Mouse (Mus musculus) CH12.LX (cell line): ENCODE results near the gene Gpd1l. TPM values are rescaled to one million over a fixed set of nuclear protein-coding genes. Genes with fewer than 3 reads are reported as not detected.
A peak's percentile ranks its signal among the peaks of the same experiment; 100 is the strongest.

ENCODE experiments used
- DNase-seq: peaks from one replicate; pipeline ENCODE4 v3.0.0-alpha.2; 2013; ENCODE audit errors: extremely low read depth
- H3K27ac ChIP-seq: 2 replicates; pipeline ENCODE4 v1.5.1; 2012; ENCODE audit warnings: low read depth, mild to moderate bottlenecking, control low read depth, moderate library complexity; ENCODE audit not compliant: insufficient read depth
- H3K27me3 ChIP-seq: replicated peaks from 2 replicates; pipeline ENCODE3; 2012; ENCODE audit warnings: inconsistent platforms
- H3K36me3 ChIP-seq, 2 experiments: replicated peaks in 1 of 2; 2 replicates each; pipeline versions ENCODE3 to v1.6.1; 2012; ENCODE audit warnings: inconsistent platforms in 1 of 2, low read length in 1 of 2, mild to moderate bottlenecking in 1 of 2, mixed read lengths in 1 of 2, moderate library complexity in 1 of 2; ENCODE audit not compliant: control insufficient read depth in 1 of 2, insufficient read depth in 1 of 2
- H3K4me1 ChIP-seq, 2 experiments: 2 replicates each; pipeline ENCODE4 v1.6.1; 2012; ENCODE audit warnings: inconsistent platforms in 1 of 2, moderate library complexity in 1 of 2; ENCODE audit not compliant: insufficient read depth in 2 of 2, control insufficient read depth in 1 of 2
- H3K4me2 ChIP-seq: 2 replicates; pipeline ENCODE4 v1.6.1; 2012; ENCODE audit warnings: low read depth, mild to moderate bottlenecking, control low read depth; ENCODE audit not compliant: poor library complexity, insufficient read depth, severe bottlenecking
- H3K4me3 ChIP-seq, 3 experiments: fragments of 150-350 bp in 1 of 3; sonication (generic) in 1 of 3; replicated peaks in 1 of 3; 2 replicates each; pipeline versions ENCODE3 to v1.5.1; 2011 to 2012; ENCODE audit warnings: low read depth in 2 of 3, low read length in 2 of 3, mild to moderate bottlenecking in 2 of 3, moderate library complexity in 2 of 3, control low read depth in 1 of 3, improper control_type of control experiment in 1 of 3, inconsistent platforms in 1 of 3, mixed read lengths in 1 of 3; ENCODE audit not compliant: poor library complexity in 1 of 3
- H3K79me2 ChIP-seq: replicated peaks from 2 replicates; pipeline ENCODE4 v1.6.1; 2012; ENCODE audit warnings: mild to moderate bottlenecking, moderate library complexity; ENCODE audit not compliant: control insufficient read depth, poor library complexity, insufficient read depth, severe bottlenecking; ENCODE audit errors: extremely low read depth
- H3K9ac ChIP-seq: 2 replicates; pipeline ENCODE4 v1.6.1; 2012; ENCODE audit warnings: low read depth, mild to moderate bottlenecking, control low read depth, moderate library complexity; ENCODE audit not compliant: insufficient read depth
- H3K9me3 ChIP-seq: replicated peaks from 2 replicates; pipeline ENCODE3; 2012; ENCODE audit warnings: low read length, inconsistent platforms, mixed read lengths
- CHD1 ChIP-seq: IDR thresholded peaks from 2 replicates; pipeline ENCODE4 v1.6.1; 2012; ENCODE audit warnings: low read depth, low read length, improper control_type of control experiment, inconsistent platforms
- CHD2 ChIP-seq: IDR thresholded peaks from 2 replicates; pipeline ENCODE4 v1.6.1; 2011; ENCODE audit warnings: low read length, improper control_type of control experiment
- CTCF ChIP-seq, 2 experiments: IDR thresholded peaks in 1 of 2; conservative IDR thresholded peaks in 1 of 2; 2 replicates each; pipeline ENCODE4 v1.5.1; 2011 to 2012; ENCODE audit warnings: low read depth in 2 of 2, low read length in 2 of 2, improper control_type of control experiment in 1 of 2, inconsistent platforms in 1 of 2, mild to moderate bottlenecking in 1 of 2, moderate library complexity in 1 of 2
- ELF1 ChIP-seq: IDR thresholded peaks from 2 replicates; pipeline ENCODE4 v1.6.1; 2014; ENCODE audit warnings: low read depth, mild to moderate bottlenecking, inconsistent platforms, low read length, improper control_type of control experiment
- EP300 ChIP-seq: IDR thresholded peaks from 2 replicates; pipeline ENCODE4 v1.6.1; 2011; ENCODE audit warnings: low read length, improper control_type of control experiment
- ETS1 ChIP-seq: conservative IDR thresholded peaks from 2 replicates; pipeline ENCODE4 v1.6.1; 2012; ENCODE audit warnings: low read depth, mild to moderate bottlenecking, inconsistent platforms, low read length, improper control_type of control experiment, moderate library complexity
- HCFC1 ChIP-seq: IDR thresholded peaks from 2 replicates; pipeline ENCODE4 v1.6.1; 2012; ENCODE audit warnings: low read depth, mild to moderate bottlenecking, inconsistent platforms, low read length, improper control_type of control experiment
- JUN ChIP-seq: IDR thresholded peaks from 2 replicates; pipeline ENCODE4 v1.6.1; 2011; ENCODE audit warnings: low read depth, mild to moderate bottlenecking, low read length, improper control_type of control experiment, moderate library complexity; ENCODE audit not compliant: insufficient read depth
- JUND ChIP-seq: conservative IDR thresholded peaks from 2 replicates; pipeline ENCODE4 v1.6.1; 2011; ENCODE audit warnings: low read depth, low read length, improper control_type of control experiment
- KAT2A ChIP-seq: IDR thresholded peaks from 2 replicates; pipeline ENCODE4 v1.6.1; 2012; ENCODE audit warnings: low read length, improper control_type of control experiment, inconsistent platforms; ENCODE audit not compliant: insufficient replicate concordance
- MAFK ChIP-seq: IDR thresholded peaks from 2 replicates; pipeline ENCODE4 v1.6.1; 2011; ENCODE audit warnings: low read length, improper control_type of control experiment; ENCODE audit not compliant: insufficient replicate concordance
- MAX ChIP-seq: IDR thresholded peaks from 2 replicates; pipeline ENCODE4 v1.6.1; 2011; ENCODE audit warnings: low read length, improper control_type of control experiment
- MAZ ChIP-seq: IDR thresholded peaks from 2 replicates; pipeline ENCODE4 v1.6.1; 2012; ENCODE audit warnings: low read depth, mild to moderate bottlenecking, inconsistent platforms, low read length, improper control_type of control experiment, moderate library complexity
- MXI1 ChIP-seq: IDR thresholded peaks from 2 replicates; pipeline ENCODE4 v1.6.1; 2011; ENCODE audit warnings: mild to moderate bottlenecking, low read depth, low read length, improper control_type of control experiment
- MYC ChIP-seq: IDR thresholded peaks from 2 replicates; pipeline ENCODE4 v1.6.1; 2011; ENCODE audit warnings: low read depth, mild to moderate bottlenecking, improper control_type of control experiment, low read length
- NELFE ChIP-seq: IDR thresholded peaks from 2 replicates; pipeline ENCODE4 v1.6.1; 2011; ENCODE audit warnings: low read depth, low read length, improper control_type of control experiment
- NRF1 ChIP-seq: IDR thresholded peaks from 2 replicates; pipeline ENCODE4 v1.6.1; 2014; ENCODE audit warnings: low read depth, mild to moderate bottlenecking, inconsistent platforms, low read length, improper control_type of control experiment, moderate library complexity
- POLR2A ChIP-seq: IDR thresholded peaks from 2 replicates; pipeline ENCODE4 v1.6.1; 2011; ENCODE audit warnings: low read depth, mild to moderate bottlenecking, improper control_type of control experiment, low read length
- RAD21 ChIP-seq: IDR thresholded peaks from 2 replicates; pipeline ENCODE4 v1.6.1; 2011; ENCODE audit warnings: low read depth, mild to moderate bottlenecking, low read length, improper control_type of control experiment, moderate library complexity
- SMC3 ChIP-seq: IDR thresholded peaks from 2 replicates; pipeline ENCODE4 v1.6.1; 2011; ENCODE audit warnings: low read depth, low read length, improper control_type of control experiment
- TBP ChIP-seq: conservative IDR thresholded peaks from 2 replicates; pipeline ENCODE4 v1.6.1; 2011; ENCODE audit warnings: low read depth, low read length, improper control_type of control experiment
- UBTF ChIP-seq: IDR thresholded peaks from 2 replicates; pipeline ENCODE4 v1.6.1; 2012; ENCODE audit warnings: low read depth, mild to moderate bottlenecking, inconsistent platforms, low read length, improper control_type of control experiment, moderate library complexity
- USF2 ChIP-seq: conservative IDR thresholded peaks from 2 replicates; pipeline ENCODE4 v1.6.1; 2011; ENCODE audit warnings: low read depth, low read length, improper control_type of control experiment
- dilution Hi-C: fragments of 300-500 bp; cut with MboI; formaldehyde crosslinking; loops from 2 replicates; pipeline ENCODE4 v1.14.3; 2020; ENCODE audit warnings: low sequenced_read_pairs; ENCODE audit not compliant: extremely low pct_unique_long_range_greater_than_20kb, extremely low pct_ligation_motif_present
- in situ Hi-C: fragments of 300-500 bp; cut with MboI; formaldehyde crosslinking; loops from 3 replicates; pipeline ENCODE4 v1.14.3; 2019; ENCODE audit warnings: low sequenced_read_pairs, low pct_ligation_motif_present, low pct_unique_long_range_greater_than_20kb, mixed read lengths
- polyA plus RNA-seq: library from polyadenylated mRNA; unstranded; fragments of >175 nt; gene quantifications from 2 replicates; pipeline ENCODE4 v1.2.1, GENCODE M21; 2012; ENCODE audit warnings: low read depth; ENCODE audit not compliant: insufficient read length
- total RNA-seq, 2 experiments: library from RNA; depleted of rRNA; stranded (reverse); fragments of 300-350 nt in 1 of 2; fragments of >200 nt in 1 of 2; gene quantifications; 2 replicates each; pipeline ENCODE4 v1.2.3; 2012 to 2014

The Gpd1l gene
- total and polyA plus RNA-seq, 3 experiments = 4.6 to 7.4 (median 5.8) TPM

DNA sequence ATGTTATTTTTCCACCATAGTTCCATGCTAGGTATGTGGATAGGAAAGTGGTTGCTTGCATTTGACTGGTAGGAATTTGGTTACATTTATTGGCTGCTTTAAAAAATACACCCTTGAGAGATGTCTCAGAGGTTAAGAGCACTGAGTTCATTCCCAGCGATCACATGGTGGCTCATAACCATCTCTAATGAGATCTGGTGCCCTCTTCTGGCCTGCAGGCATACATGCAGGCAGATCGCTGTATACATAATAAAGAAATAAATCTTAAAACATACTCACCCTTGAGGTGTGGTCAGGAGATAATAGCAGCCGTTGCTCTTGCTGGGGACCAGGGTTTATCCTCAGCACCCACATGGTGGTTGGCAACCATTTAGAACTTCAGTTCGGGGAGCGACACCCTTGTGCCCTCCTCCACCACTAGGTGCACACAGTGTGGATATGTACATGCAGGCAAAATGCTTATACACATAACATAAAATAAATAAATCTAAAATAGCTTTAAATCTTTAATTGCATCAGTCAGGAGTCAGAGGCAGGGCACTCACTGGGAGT, 44.9 kb downstream of the Gpd1l start:
- no peak overlapping the region for H3K4me2 ChIP-seq
- no peaks in the 10 kb centered on the region for H3K4me1 ChIP-seq
- H3K36me3 ChIP-seq = no peaks in the 10 kb centered on the region
- H3K9ac ChIP-seq = no peak overlapping the region
- H3K4me3 ChIP-seq = no peak overlapping the region
- H3K27ac ChIP-seq = no peak overlapping the region
- H3K79me2 ChIP-seq = no peaks in the 10 kb centered on the region
- peaks cover 3% of the 10 kb centered on the region for H3K9me3 ChIP-seq
- dilution Hi-C loops (no loop called here), in situ Hi-C loops (loop anchor here (10.0 kb wide), 1 partner anchor 74 kb away; no protein-coding TSS in a partner anchor)
- TF ChIP-seq POLR2A (no peak), CTCF (conservative IDR thresholded peaks at IDR 0.05 in 1 of 2, IDR thresholded peaks at IDR 0.05 in 1 of 2; ENCODE audit: low read depth in 2 of 2, low read length in 2 of 2) (peak; percentile 26 to 39; a peak in 3 of 4 replicates), CHD2 (no peak)
- no peaks in the 10 kb centered on the region for H3K27me3 ChIP-seq
- DNase-seq = no peak

DNA sequence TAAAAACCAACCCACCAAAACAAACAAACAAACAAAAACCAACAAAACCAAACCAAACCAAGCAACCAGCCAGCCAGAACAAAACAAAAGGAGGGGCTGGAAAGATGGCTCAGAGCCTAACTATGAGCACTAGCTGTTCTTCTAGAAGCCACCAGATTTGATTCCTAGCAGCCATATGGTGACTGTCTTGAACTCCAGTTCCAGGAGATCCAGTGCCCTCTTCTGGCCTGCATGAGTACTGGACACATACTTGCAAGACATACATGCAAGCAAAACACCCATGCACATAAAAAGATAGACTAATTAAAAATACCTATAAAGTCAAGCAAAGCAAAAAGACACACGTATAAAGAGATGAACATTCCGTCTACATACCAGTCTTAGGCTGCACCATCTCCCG, 46.1 kb downstream of the Gpd1l start:
- peak; percentile 60 for TF ChIP-seq RAD21
- TF ChIP-seq JUN = no peak
- TF ChIP-seq ETS1 = no peak
- no peak for TF ChIP-seq MXI1
- no peak for TF ChIP-seq ELF1
- TF ChIP-seq UBTF = no peak
- TF ChIP-seq JUND = no peak
- no peak for TF ChIP-seq KAT2A
- no peak for TF ChIP-seq MYC
- TF ChIP-seq EP300 = no peak
- no peak for TF ChIP-seq NELFE
- no peak for TF ChIP-seq MAZ
- TF ChIP-seq CTCF (conservative IDR thresholded peaks at IDR 0.05 in 1 of 2, IDR thresholded peaks at IDR 0.05 in 1 of 2; ENCODE audit: low read depth in 2 of 2, low read length in 2 of 2) = peak; percentile 24 to 66; a peak in 2 of 4 replicates
- TF ChIP-seq HCFC1 = no peak
- TF ChIP-seq USF2 = no peak
- TF ChIP-seq CHD1 = no peak
- TF ChIP-seq NRF1 = no peak
- no peak for TF ChIP-seq TBP
- TF ChIP-seq MAX = no peak
- TF ChIP-seq SMC3 = peak; percentile 66
- no peak for TF ChIP-seq MAFK
- in situ Hi-C loops (loop anchor here (10.0 kb wide), 1 partner anchor 73 kb away; no protein-coding TSS in a partner anchor), dilution Hi-C loops (no loop called here)
- H3K27me3 ChIP-seq = no peaks in the 10 kb centered on the region
- no peak overlapping the region for H3K9ac ChIP-seq
- peaks cover 4% of the 10 kb centered on the region for H3K9me3 ChIP-seq
- no peaks in the 10 kb centered on the region for H3K79me2 ChIP-seq
- no peak overlapping the region for H3K27ac ChIP-seq
- H3K4me1 ChIP-seq = no peaks in the 10 kb centered on the region
- DNase-seq = peak; percentile 52
- no peak overlapping the region for H3K4me3 ChIP-seq
- no peak overlapping the region for H3K4me2 ChIP-seq
- H3K36me3 ChIP-seq = no peaks in the 10 kb centered on the region
